Comparison of ENCODE assay signal across 8 mouse cellular contexts in genomic region chr19:29271147-29271578, GRCm38 (mm10). TPM values are rescaled to one million over a fixed set of nuclear protein-coding genes. Genes with fewer than 3 reads are reported as not detected.
A peak's percentile ranks its signal among the peaks of the same experiment; 100 is the strongest.
DNase-seq lines count a peak whose midpoint lies in the region; ATAC-seq lines count a peak whose summit lies in the region.

No protein-coding gene starts in this region.

- peak overlapping the region; percentile 64 for H3K4me2 ChIP-seq in heart, embryonic 13.5 days

- DNase-seq in gastrocnemius, postnatal 25 days: peak; percentile 30
- DNase-seq in gastrocnemius, postnatal 10 days: no peak
- peak; percentile 69 for DNase-seq in 3T3-L1 (ENCODE audit: low read depth, low spot score)
- DNase-seq in ZHBTc4 (ENCODE audit: low read depth, low spot score): peak; percentile 23
- DNase-seq in thymus, postnatal 0 days (ENCODE audit: low spot score): no peak
- DNase-seq in ovary, postnatal 14 days (ENCODE audit: low spot score): no peak

- peaks cover 23% of the 10 kb centered on the region for H3K36me3 ChIP-seq in heart, embryonic 13.5 days

- no peak overlapping the region for H3K9ac ChIP-seq in heart, embryonic 13.5 days

- H3K27me3 ChIP-seq in heart, embryonic 13.5 days (replicated peaks): no peaks in the 10 kb centered on the region

- H3K9me3 ChIP-seq in heart, embryonic 13.5 days: no peaks in the 10 kb centered on the region

- no peak for ATAC-seq in heart, embryonic 13.5 days (ENCODE audit: extremely low read depth, insufficient number of reproducible peaks, low FRiP score, low TSS enrichment)
- ATAC-seq in neutrophil, adult 5-6 weeks (ENCODE audit: extremely low read depth, insufficient number of reproducible peaks, low FRiP score, poor library complexity, severe bottlenecking): peak; percentile 88

- H3K27ac ChIP-seq in heart, embryonic 13.5 days (replicated peaks): 0 out of 2 replicates have a peak overlapping the region, but pooled peaks have one; percentile 25

- H3K4me3 ChIP-seq in heart, embryonic 13.5 days: peak overlapping the region; percentile 24

- peaks cover 17% of the 10 kb centered on the region for H3K4me1 ChIP-seq in heart, embryonic 13.5 days

- 30% methylated on average over 12 of the region's 12 CpGs for WGBS in heart, embryonic 13.5 days

RNA-seq across cellular contexts. Expression of gene Jak2, which starts 19.5 kb away (rescaled TPM):
- total RNA-seq in gastrocnemius, postnatal 25 days (2021): 10 to 100 TPM; 21.5 to 24.7 TPM
- total RNA-seq in gastrocnemius, postnatal 10 days (2021): 10 to 100 TPM; 16.6 to 19.2 TPM
- 5.3 and 5.5 TPM in 2 replicates for polyA plus RNA-seq in heart, embryonic 13.5 days (2015; fragmentation: Nextera tagmentation; extraction: Ambion mirVana)
- 116 and 131 TPM in 2 replicates for total RNA-seq in neutrophil, adult 5-6 weeks (2017)
- 15.8 and 16.7 TPM in 2 replicates for polyA plus RNA-seq in thymus, postnatal 0 days (2015; fragmentation: Nextera tagmentation; extraction: Ambion mirVana)

RNA-seq across cellular contexts. Expression of gene Insl6, which starts 54.0 kb away (rescaled TPM):
- not detected for total RNA-seq in gastrocnemius, postnatal 25 days (2021)
- 1 to 10 TPM in 1 of 2 experiments, under 1 TPM in 1; 0.65 to 1.2 TPM for total RNA-seq in gastrocnemius, postnatal 10 days (2021)
- 2.9 and 5.0 TPM in 2 replicates for polyA plus RNA-seq in heart, embryonic 13.5 days (2015; fragmentation: Nextera tagmentation; extraction: Ambion mirVana)
- total RNA-seq in neutrophil, adult 5-6 weeks (2017): 6.2 and 7.5 TPM in 2 replicates
- polyA plus RNA-seq in thymus, postnatal 0 days (2015; fragmentation: Nextera tagmentation; extraction: Ambion mirVana): 13.5 and 15.1 TPM in 2 replicates

Comparison
In these comparisons a context has a peak if more than half of its experiments do, and no peak if none do; other contexts are left out.
1. DNase-seq: peak in gastrocnemius, postnatal 25 days (single experiment), 3T3-L1 (single experiment) and ZHBTc4 (single experiment); none in gastrocnemius, postnatal 10 days (single experiment), thymus, postnatal 0 days (single experiment) and ovary, postnatal 14 days (single experiment).